Mouse (Mus musculus) embryonic facial prominence, embryonic 14.5 days (tissue): Measurements from ENCODE around the gene Prmt1. TPM values are rescaled to one million over a fixed set of nuclear protein-coding genes. Genes with fewer than 3 reads are reported as not detected.
A peak's percentile ranks its signal among the peaks of the same experiment; 100 is the strongest.

Source experiments
- ATAC-seq: fragments of 200-750 bp; cut with Nextera tagmentation; 2 replicates; pipeline ENCODE4 v1.8.0; 2017; ENCODE audit warnings: low read depth, moderate number of reproducible peaks, moderate TSS enrichment
- DNase-seq: peaks from one replicate; pipeline ENCODE4 v3.0.0-alpha.2; 2015; ENCODE audit warnings: low spot score
- H3K27ac ChIP-seq: fragments of 300-500 bp; sonication (generic); replicated peaks from 2 replicates; pipeline ENCODE4 v1.5.1; 2014; ENCODE audit warnings: low read depth, mild to moderate bottlenecking, low read length, moderate library complexity
- H3K27me3 ChIP-seq: fragments of 300-500 bp; sonication (generic); replicated peaks from 2 replicates; pipeline ENCODE4 v1.6.1; 2014; ENCODE audit warnings: low read length; ENCODE audit not compliant: control insufficient read depth, insufficient read depth
- H3K36me3 ChIP-seq: fragments of 300-500 bp; sonication (generic); 2 replicates; pipeline ENCODE4 v1.6.1; 2014; ENCODE audit warnings: low read length, mixed read lengths; ENCODE audit not compliant: control insufficient read depth, insufficient read depth
- H3K4me1 ChIP-seq: fragments of 300-500 bp; sonication (generic); 2 replicates; pipeline ENCODE4 v1.6.1; 2014; ENCODE audit warnings: antibody characterized with exemption, low read length; ENCODE audit not compliant: control insufficient read depth, insufficient read depth
- H3K4me2 ChIP-seq: fragments of 300-500 bp; sonication (generic); 2 replicates; pipeline ENCODE4 v1.6.1; 2014; ENCODE audit warnings: low read depth, mild to moderate bottlenecking, low read length, moderate library complexity, mixed read lengths
- H3K4me3 ChIP-seq: fragments of 300-500 bp; sonication (generic); 2 replicates; pipeline ENCODE4 v1.5.1; 2014; ENCODE audit warnings: low read depth, mild to moderate bottlenecking, low read length
- H3K9ac ChIP-seq: fragments of 300-500 bp; sonication (generic); 2 replicates; pipeline ENCODE4 v1.6.1; 2014; ENCODE audit warnings: low read depth, mild to moderate bottlenecking, low read length, moderate library complexity, mixed read lengths
- H3K9me3 ChIP-seq: fragments of 300-500 bp; sonication (generic); 2 replicates; pipeline ENCODE4 v1.6.1; 2016; ENCODE audit warnings: low read length; ENCODE audit not compliant: control insufficient read depth
- WGBS: fragments of 180-500 bp; shearing (Covaris S2); extraction: QIAGEN DNeasy Blood & Tissue Kit; methylation state at CpG from one replicate; pipeline ENCODE4 v1.1.7; 2014; 5-methylcytosine and 5-hydroxymethylcytosine counted together
- polyA plus RNA-seq: library from polyadenylated mRNA; unstranded; fragments of >200 nt; fragmentation: Nextera tagmentation; extraction: Ambion mirVana; gene quantifications from 2 replicates; pipeline ENCODE4 v1.2.1, GENCODE M21; 2014

The Prmt1 gene
- polyA plus RNA-seq, 1 experiment from 2014 or later: 173 TPM

DNA sequence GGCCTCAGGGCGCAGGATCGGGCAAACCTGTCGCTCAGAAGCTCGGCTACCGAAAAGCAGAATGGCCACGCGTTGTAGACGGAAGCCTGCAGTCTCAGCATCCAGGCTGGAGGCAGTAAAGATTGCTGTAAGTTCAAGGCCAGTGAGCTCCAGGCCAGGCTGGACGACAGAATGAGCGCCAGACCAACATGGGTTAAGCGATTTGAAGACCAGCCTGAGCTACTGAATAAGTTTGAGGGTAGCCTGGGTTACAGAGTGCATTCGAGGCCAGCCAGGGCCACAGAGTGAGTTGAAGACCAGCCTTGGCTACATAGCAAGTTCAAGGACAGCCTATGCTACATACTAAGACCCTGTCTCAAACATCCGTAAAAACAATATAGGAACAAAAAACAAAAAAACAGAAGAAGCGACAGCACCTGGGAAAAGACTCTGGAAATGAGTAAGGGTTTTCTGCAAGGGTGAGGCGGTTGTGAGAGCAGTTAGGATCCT, 11.6 kb upstream of the Prmt1 start:
- Histone ChIP-seq H3K9me3 (no peaks in the 10 kb centered on the region), H3K9ac (peak overlapping the region; percentile 87), H3K4me2 (peak overlapping the region; percentile 95), H3K27me3 (no peaks in the 10 kb centered on the region), H3K4me3 (peak overlapping the region; percentile 63), H3K36me3 (peaks cover 66% of the 10 kb centered on the region), H3K4me1 (peaks cover 11% of the 10 kb centered on the region), H3K27ac (peak overlapping the region; percentile 90)
- DNase-seq (no peak), ATAC-seq (0 out of 2 replicates have a peak, but pooled peaks have one; percentile 0)
- WGBS: 1% methylated on average over 15 of the region's 15 CpGs

DNA sequence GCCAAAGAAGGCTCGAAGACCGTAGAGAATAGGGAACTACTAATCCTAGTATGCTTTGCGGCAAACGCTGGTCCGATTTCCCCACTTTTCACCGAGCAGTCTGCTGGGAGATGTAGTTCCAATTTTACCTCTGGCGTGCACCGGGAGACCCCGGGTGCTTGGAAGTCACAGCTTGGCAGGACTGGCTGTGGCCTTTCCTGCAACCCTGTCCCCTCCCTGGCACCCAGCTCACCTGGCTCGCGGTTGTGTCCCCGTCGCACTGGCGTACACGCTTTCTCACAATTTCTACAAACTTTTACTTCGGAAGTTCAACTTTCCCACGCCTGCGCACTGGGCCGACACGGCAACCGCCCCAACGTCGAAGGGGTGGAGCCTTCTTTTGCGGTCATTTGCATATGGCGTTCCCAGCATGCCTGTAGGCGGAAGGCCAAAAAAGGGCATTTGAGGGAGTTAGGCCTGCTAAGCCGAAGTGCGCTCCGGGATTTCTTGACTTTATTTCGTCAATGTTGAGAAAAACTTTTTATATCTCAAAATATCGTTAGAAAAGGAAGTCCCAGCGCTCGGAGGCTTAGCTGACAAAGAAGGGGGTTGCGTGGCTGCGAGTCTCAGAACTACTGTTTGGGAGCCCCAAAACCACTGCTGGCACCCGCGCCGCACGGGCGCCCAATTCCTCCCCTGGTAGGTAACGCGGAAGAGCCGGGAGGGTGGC, 11.0 kb upstream of the Prmt1 start, which contains the start of gene Irf3:
Irf3 (plus strand) TSS at position 418 of the 709 bp plus-strand sequence.
- Histone ChIP-seq H3K36me3 (peaks cover 66% of the 10 kb centered on the region), H3K4me1 (peaks cover 11% of the 10 kb centered on the region), H3K27me3 (no peaks in the 10 kb centered on the region), H3K9me3 (no peaks in the 10 kb centered on the region), H3K4me3 (peak within 1 kb of the TSS; percentile 63), H3K27ac (peak within 1 kb of the TSS; percentile 90), H3K4me2 (peak within 1 kb of the TSS; percentile 95), H3K9ac (peak within 1 kb of the TSS; percentile 87)
- WGBS: 0% methylated on average over 41 of the region's 43 CpGs
- ATAC-seq: peak; percentile 93
- DNase-seq: peak; percentile 99

DNA sequence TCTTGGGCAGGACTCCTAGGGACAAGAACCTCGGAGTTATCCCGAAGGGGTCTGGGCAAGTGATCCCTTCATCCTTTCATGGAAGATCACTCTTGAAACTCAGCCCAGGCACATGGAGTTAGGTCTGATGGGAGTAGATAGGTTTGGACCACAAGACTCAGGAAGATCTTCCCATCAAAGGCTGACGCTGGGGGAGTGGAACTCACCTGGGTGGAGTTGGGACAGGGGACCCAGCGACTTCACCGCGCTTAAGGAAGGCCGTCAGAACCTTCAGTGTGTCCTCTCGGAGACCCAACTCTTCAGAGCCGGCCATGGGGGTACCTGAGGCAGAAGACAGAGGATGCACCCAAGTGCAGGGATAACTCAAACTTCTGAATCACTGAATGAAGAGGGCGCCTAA, 10.3 kb upstream of the Prmt1 start:
- Histone ChIP-seq H3K36me3 (peaks cover 66% of the 10 kb centered on the region), H3K9me3 (no peaks in the 10 kb centered on the region), H3K4me2 (peak overlapping the region; percentile 95), H3K27me3 (no peaks in the 10 kb centered on the region), H3K4me3 (peak overlapping the region; percentile 63), H3K27ac (peak overlapping the region; percentile 90), H3K4me1 (peaks cover 11% of the 10 kb centered on the region), H3K9ac (peak overlapping the region; percentile 87)
- 17% methylated on average over 10 of the region's 10 CpGs for WGBS
- DNase-seq (no peak), ATAC-seq (no peak)

DNA sequence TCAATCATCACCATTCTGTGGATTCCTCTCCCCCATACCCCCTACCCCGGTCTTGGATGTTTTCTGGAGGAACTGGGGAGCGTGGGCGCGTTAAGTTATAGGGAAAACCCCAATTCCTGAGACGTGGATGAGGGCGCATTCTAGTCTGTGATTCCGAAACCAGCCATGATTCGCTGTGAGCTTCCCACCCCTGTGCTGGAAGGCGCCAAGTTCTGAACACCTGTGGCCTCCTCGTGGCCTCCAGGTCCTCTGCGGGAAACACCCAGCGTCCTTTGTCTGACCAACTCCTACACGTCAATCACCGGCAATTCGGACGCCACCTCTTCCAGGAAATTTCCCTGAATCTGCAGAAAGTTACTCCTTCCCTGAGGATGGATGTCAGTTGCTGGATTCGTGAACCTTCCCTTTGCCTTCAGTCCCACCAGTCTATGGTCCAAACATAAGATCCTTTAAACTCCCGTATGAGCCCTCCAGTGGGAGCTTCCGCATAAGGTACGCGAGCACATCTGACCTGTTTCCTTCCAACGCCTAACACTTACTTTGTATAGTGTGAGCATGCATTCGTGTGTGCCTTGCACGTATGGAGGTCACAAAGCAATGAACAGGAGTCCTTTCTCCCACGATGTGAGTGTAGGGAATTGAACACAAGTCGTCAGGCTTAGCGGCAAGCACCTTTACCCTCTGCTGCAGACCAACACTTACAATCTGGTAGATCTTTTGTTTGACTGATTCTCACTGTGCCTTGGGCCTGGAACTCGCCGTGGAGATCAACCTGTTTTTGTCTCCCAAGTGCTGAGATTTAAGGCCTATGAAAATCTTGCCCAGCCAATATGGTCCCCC, 731 bp upstream of the Prmt1 start:
- peaks cover 49% of the 10 kb centered on the region for H3K36me3 ChIP-seq
- H3K27ac ChIP-seq: peak overlapping the region; percentile 95
- H3K4me2 ChIP-seq: peak overlapping the region; percentile 75
- peak overlapping the region; percentile 94 for H3K4me3 ChIP-seq
- H3K4me1 ChIP-seq: peaks cover 19% of the 10 kb centered on the region
- H3K9ac ChIP-seq: peak overlapping the region; percentile 77
- under 1% methylated on average over 29 of the region's 29 CpGs for WGBS
- no peaks in the 10 kb centered on the region for H3K27me3 ChIP-seq
- DNase-seq (no peak), ATAC-seq (peak; percentile 16)
- H3K9me3 ChIP-seq: no peaks in the 10 kb centered on the region

DNA sequence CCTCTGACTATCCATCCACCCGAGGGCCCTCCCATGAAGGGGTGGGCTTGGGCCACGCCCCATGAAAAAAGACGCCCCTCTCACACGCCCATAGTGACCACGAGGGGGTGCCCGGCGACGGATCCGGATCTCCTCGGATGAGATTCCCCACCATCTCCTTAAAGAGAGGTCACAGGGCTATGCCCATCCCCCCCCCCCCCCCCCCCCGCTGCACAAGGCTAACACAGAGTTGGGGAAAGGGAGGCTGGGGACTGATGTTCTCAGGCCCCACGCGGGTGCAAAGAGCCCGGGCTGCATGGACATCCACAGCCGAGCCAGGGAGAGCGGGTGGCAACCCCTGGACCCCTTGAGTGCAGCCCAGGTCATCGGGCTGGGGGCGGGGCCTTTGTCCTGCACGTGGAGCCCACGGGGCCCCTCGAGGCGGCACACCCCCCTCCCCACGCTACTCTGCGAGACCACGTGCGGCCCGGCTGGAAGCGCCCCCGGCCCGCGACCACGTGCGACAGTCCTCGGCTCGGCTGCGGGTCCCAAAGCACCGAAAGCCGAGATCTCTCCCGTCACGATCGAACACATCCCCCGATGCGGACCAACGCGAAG, 675 bp downstream of the Prmt1 start:
- no peaks in the 10 kb centered on the region for H3K9me3 ChIP-seq
- ATAC-seq: no peak
- WGBS: under 1% methylated on average over 22 of the region's 45 CpGs
- peak; percentile 84 for DNase-seq
- H3K36me3 ChIP-seq: peaks cover 49% of the 10 kb centered on the region
- peak overlapping the region; percentile 94 for H3K4me3 ChIP-seq
- H3K4me1 ChIP-seq: peaks cover 19% of the 10 kb centered on the region
- H3K27ac ChIP-seq: peak overlapping the region; percentile 95
- H3K27me3 ChIP-seq: no peaks in the 10 kb centered on the region
- peak overlapping the region; percentile 96 for H3K9ac ChIP-seq
- peak overlapping the region; percentile 54 for H3K4me2 ChIP-seq

DNA sequence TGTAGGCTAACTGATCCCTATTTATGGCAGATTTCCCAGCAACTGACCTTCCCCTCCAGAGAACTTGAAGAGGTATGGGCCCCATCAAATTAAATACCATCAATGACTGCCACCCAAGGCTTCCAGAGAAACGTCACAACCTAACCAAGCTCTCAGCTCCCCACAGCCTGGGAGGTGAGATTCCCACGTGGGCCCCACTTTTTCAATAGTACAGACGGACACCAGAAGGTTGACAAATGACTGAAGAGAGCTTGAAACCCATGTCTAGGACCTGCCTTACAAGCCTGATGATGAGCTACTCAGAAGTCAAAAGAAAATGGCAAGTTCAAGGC, 1.6 kb downstream of the Prmt1 start:
- no peak for DNase-seq
- no peak for ATAC-seq
- Histone ChIP-seq H3K27me3 (no peaks in the 10 kb centered on the region), H3K9ac (peak overlapping the region; percentile 96; the same call in 1 of the 2 replicates), H3K9me3 (no peaks in the 10 kb centered on the region), H3K4me3 (peak overlapping the region; percentile 94), H3K4me1 (peaks cover 19% of the 10 kb centered on the region), H3K27ac (no peak overlapping the region; the same call in 1 of the 2 replicates), H3K36me3 (peaks cover 50% of the 10 kb centered on the region), H3K4me2 (peak overlapping the region; percentile 54)
- 37% methylated on average over 3 of the region's 3 CpGs for WGBS

DNA sequence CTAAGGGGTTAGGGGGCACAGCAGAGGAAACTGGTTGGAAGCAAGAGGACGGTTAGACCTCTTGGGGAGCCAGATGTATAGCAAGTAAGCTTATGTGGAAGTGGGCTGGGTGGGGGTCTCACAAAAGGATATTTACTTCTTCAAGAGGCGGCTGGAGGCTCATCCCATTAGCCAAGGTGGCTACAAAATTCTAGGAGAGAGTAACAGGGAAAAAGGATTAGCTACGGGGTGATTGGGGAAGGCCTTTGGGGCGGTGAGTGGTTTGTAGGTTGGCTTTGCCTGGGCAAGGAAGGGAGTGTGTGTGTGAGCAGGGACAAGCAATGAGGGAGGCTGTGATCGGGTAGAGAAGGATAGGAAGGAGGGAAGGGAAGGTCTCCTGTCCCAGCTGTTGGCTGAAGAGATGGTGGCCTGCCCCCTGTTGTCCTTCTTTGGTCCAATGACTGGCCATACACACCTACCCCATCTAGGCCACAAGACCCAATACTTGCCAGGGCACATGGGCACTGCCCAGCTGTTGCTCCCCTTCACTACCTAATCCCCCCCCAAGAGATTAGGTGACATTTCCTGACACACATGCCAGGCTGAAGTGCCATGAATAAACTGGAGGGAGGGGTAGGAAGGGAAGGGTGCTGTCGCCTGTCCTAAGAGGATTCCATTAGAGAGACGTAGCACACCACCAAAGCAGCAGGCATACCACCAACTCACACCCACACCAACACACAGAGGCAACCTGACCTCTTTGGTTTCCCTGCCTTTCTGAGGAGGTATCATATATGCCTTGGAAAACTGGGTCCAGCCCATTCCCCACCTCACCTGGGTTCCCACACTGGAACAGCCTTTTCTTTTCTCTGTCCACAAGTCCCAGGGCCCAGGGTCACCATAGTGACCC, 2.2 kb downstream of the Prmt1 start:
- H3K4me2 ChIP-seq: peak overlapping the region; percentile 54
- peaks cover 52% of the 10 kb centered on the region for H3K36me3 ChIP-seq
- 74% methylated on average over 7 of the region's 7 CpGs for WGBS
- H3K4me3 ChIP-seq: peak overlapping the region; percentile 94
- DNase-seq (no peak), ATAC-seq (no peak)
- no peaks in the 10 kb centered on the region for H3K9me3 ChIP-seq
- no peaks in the 10 kb centered on the region for H3K27me3 ChIP-seq
- no peak overlapping the region; the same call in 1 of the 2 replicates for H3K27ac ChIP-seq
- H3K4me1 ChIP-seq: peaks cover 19% of the 10 kb centered on the region
- 0 out of 2 replicates have a peak overlapping the region, but pooled peaks have one; percentile 25 for H3K9ac ChIP-seq
